Mouse (Mus musculus) gastrocnemius, postnatal 36 days (tissue): ENCODE results near the gene Csf2. TPM values are rescaled to one million over a fixed set of nuclear protein-coding genes. Genes with fewer than 3 reads are reported as not detected.

ENCODE experiments used
- total RNA-seq, 2 experiments: library from RNA; stranded (reverse); gene quantifications; 2 replicates each; pipeline ENCODE4 v1.2.3; 2021

Csf2 gene
- total RNA-seq, 2 experiments from 2014 or later: not detected

Other genes starting within 250 kb of the Csf2 start
- 1 to 10 TPM; 2.1 to 2.8 TPM for gene Slc22a4, start 221.6 kb downstream of the Csf2 start, total RNA-seq
- gene Pdlim4, start 180.7 kb downstream of the Csf2 start, total RNA-seq: 1 to 10 TPM; 6.5 TPM
- gene P4ha2, start 149.6 kb downstream of the Csf2 start, total RNA-seq: 10 to 100 TPM; 23.3 to 31.7 TPM
- gene Il3, start 17.6 kb upstream of the Csf2 start, total RNA-seq: not detected
- gene Acsl6, start 54.1 kb upstream of the Csf2 start, total RNA-seq: 10 to 100 TPM; 20.7 to 21.7 TPM
- not detected for gene Meikin, start 121.0 kb upstream of the Csf2 start, total RNA-seq
- 10 to 100 TPM; 29.7 to 41.0 TPM for gene Fnip1, start 188.5 kb upstream of the Csf2 start, total RNA-seq